Mouse (Mus musculus) forebrain, embryonic 11.5 days (tissue): Measurements from ENCODE around the gene Spint5. TPM values are rescaled to one million over a fixed set of nuclear protein-coding genes. Genes with fewer than 3 reads are reported as not detected.
"Not testable (repeated sequence)": the region's sequence is repeated elsewhere in the genome, so short reads cannot be mapped to it uniquely, and the experiment has no call there.

ENCODE experiments used
- ATAC-seq: fragments of 200-750 bp; cut with Nextera tagmentation; replicated peaks from 2 replicates; pipeline ENCODE4 v1.8.0; 2017; ENCODE audit warnings: moderate TSS enrichment; ENCODE audit not compliant: low FRiP score
- DNase-seq: peaks from one replicate; pipeline ENCODE4 v3.0.0-alpha.2; 2017; ENCODE audit warnings: low spot score
- H3K27ac ChIP-seq: fragments of 300-500 bp; sonication (generic); 2 replicates; pipeline ENCODE4 v1.5.1; 2014; ENCODE audit warnings: low read depth, low read length
- H3K27me3 ChIP-seq: fragments of 300-500 bp; sonication (generic); 2 replicates; pipeline ENCODE4 v1.6.1; 2014; ENCODE audit warnings: mild to moderate bottlenecking, low read length, mixed read lengths; ENCODE audit not compliant: control insufficient read depth, insufficient read depth
- H3K36me3 ChIP-seq: fragments of 300-500 bp; sonication (generic); 2 replicates; pipeline ENCODE4 v1.6.1; 2014; ENCODE audit warnings: mild to moderate bottlenecking, low read length, moderate library complexity, mixed read lengths; ENCODE audit not compliant: control insufficient read depth, insufficient read depth
- H3K4me1 ChIP-seq: fragments of 300-500 bp; sonication (generic); replicated peaks from 2 replicates; pipeline ENCODE4 v1.6.1; 2014; ENCODE audit warnings: low read length, mixed read lengths; ENCODE audit not compliant: control insufficient read depth, insufficient read depth
- H3K4me2 ChIP-seq: fragments of 300-500 bp; sonication (generic); 2 replicates; pipeline ENCODE4 v1.6.1; 2014; ENCODE audit warnings: low read depth, mild to moderate bottlenecking, low read length, moderate library complexity, mixed read lengths; ENCODE audit not compliant: severe bottlenecking
- H3K4me3 ChIP-seq: fragments of 300-500 bp; sonication (generic); 2 replicates; pipeline ENCODE4 v1.5.1; 2014; ENCODE audit warnings: low read depth, low read length
- H3K9ac ChIP-seq: fragments of 300-500 bp; sonication (generic); 2 replicates; pipeline ENCODE4 v1.6.1; 2014; ENCODE audit warnings: low read length
- H3K9me3 ChIP-seq: fragments of 300-500 bp; sonication (generic); 2 replicates; pipeline ENCODE4 v1.6.1; 2016; ENCODE audit warnings: low read length, mixed read lengths; ENCODE audit not compliant: control insufficient read depth
- WGBS: fragments of 180-500 bp; shearing (Covaris S2); extraction: QIAGEN DNeasy Blood & Tissue Kit; methylation state at CpG from one replicate; pipeline ENCODE4 v1.1.7; 2014; 5-methylcytosine and 5-hydroxymethylcytosine counted together
- polyA plus RNA-seq: library from polyadenylated mRNA; unstranded; fragments of >200 nt; fragmentation: Nextera tagmentation; extraction: Ambion mirVana; gene quantifications from 2 replicates; pipeline ENCODE4 v1.2.1, GENCODE M21; 2014

The Spint5 gene
- polyA plus RNA-seq, 1 experiment from 2014 or later, result not detected

DNA sequence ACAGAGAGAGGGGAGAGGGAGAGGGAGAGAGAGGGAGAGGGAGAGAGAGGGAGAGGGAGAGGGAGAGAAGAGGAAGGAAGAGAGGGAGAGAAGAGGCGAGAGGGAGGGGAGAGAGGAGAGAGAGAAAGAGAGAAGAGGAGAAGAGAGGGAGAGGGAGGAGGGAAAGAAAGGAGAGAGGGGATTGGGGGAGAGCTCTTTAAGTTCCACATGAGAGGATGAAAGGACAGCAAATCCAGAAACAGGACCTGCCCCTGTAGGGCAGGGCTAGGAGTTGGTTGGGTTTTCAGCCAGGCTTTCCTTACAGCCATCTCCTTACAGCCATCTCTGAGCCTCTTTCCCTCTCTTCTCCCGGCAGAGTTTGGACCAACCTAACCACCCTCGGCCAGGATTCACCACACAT is 30.3 kb upstream of the Spint5 start, which contains the start of gene Wfdc13:
TSS of gene Wfdc13 (plus strand) at position 301 of the 400 bp plus-strand sequence.
- WGBS, result 70% methylated on average over 3 of the region's 3 CpGs
- no peak for ATAC-seq
- Histone ChIP-seq H3K4me2 (no peak within 1 kb of the TSS), H3K27me3 (no peaks in the 10 kb centered on the region), H3K27ac (no peak within 1 kb of the TSS), H3K9me3 (no peaks in the 10 kb centered on the region), H3K36me3 (no peaks in the 10 kb centered on the region), H3K9ac (no peak within 1 kb of the TSS), H3K4me1 (no peaks in the 10 kb centered on the region), H3K4me3 (no peak within 1 kb of the TSS)
- DNase-seq, result no peak

DNA sequence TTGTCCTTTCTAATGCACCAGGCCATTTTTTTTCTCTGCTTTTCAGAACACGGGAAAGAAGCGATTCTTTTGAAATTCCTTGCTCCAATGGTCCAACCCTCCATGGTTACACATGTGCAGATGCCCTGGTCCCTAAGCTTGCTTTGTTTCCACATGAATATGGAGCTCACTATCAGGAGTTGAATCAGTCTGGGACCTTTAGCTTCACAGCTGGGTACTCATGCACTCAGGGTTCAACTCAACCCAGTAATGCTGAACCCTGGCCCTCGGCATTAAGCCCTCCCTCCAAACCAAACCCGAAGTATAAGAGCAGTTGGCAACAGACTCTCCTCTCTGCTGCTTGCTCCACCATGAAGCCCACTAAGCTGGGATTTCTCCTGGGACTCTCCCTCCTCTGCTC is 16.9 kb upstream of the Spint5 start, which contains the start of gene Spint4:
TSS of gene Spint4 (plus strand) at position 301 of the 400 bp plus-strand sequence.
- Histone ChIP-seq H3K4me2 (no peak within 1 kb of the TSS), H3K27ac (no peak within 1 kb of the TSS), H3K9me3 (no peaks in the 10 kb centered on the region), H3K4me1 (no peaks in the 10 kb centered on the region), H3K27me3 (no peaks in the 10 kb centered on the region), H3K36me3 (no peaks in the 10 kb centered on the region), H3K9ac (no peak within 1 kb of the TSS), H3K4me3 (no peak within 1 kb of the TSS)
- DNase-seq (no peak), ATAC-seq (no peak)
- whole genome bisulfite sequencing, result 79% methylated on average over 4 of the region's 4 CpGs

DNA sequence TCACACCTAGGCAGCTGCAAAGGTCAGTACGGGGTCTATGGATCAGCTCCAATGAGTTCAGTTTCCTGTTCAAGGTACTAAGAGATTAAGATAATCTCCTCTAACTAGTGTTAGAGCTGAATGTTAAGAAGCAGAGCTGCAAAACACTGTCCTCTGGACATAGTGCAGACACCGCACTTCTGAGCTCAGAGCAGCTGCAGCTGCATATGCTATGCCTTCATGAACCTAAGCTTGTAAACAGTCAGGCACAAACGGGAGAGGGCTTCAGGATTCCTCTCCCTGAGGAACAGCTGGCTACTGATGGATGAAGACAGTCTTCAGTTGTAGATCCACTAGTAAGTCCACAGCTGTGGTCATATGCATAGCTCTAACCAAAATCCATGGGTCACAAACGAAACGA is 14.1 kb upstream of the Spint5 start:
- ATAC-seq (no peak), DNase-seq (no peak)
- Histone ChIP-seq H3K9ac (no peak overlapping the region), H3K27me3 (no peaks in the 10 kb centered on the region), H3K36me3 (no peaks in the 10 kb centered on the region), H3K27ac (no peak overlapping the region), H3K4me3 (no peak overlapping the region), H3K4me2 (no peak overlapping the region), H3K4me1 (no peaks in the 10 kb centered on the region), H3K9me3 (no peaks in the 10 kb centered on the region)
- 86% methylated on average over 5 of the region's 5 CpGs for WGBS

DNA sequence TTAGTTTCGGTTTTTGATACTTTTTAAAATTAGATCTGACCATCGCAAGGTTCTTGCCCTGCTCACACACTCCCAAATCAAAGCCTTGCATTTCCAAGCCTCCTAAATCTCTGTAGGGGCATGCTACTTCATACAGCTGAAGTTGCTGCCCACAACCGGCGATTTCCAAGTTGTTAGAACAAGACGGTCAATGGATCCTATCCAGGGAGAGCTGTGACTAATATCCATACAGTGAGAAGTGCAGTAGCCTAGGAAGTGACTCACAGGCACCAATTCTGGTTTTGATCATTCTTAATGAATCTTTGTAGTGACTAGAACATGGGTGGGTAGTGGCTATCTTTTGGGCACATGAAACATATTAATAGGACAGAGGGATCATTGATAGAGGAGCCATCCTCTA is 13.3 kb upstream of the Spint5 start:
- ATAC-seq (no peak), DNase-seq (no peak)
- Histone ChIP-seq H3K27ac (no peak overlapping the region), H3K9me3 (no peaks in the 10 kb centered on the region), H3K36me3 (no peaks in the 10 kb centered on the region), H3K9ac (no peak overlapping the region), H3K4me1 (no peaks in the 10 kb centered on the region), H3K27me3 (no peaks in the 10 kb centered on the region), H3K4me3 (no peak overlapping the region), H3K4me2 (no peak overlapping the region)
- 90% methylated on average over 5 of the region's 5 CpGs for WGBS

DNA sequence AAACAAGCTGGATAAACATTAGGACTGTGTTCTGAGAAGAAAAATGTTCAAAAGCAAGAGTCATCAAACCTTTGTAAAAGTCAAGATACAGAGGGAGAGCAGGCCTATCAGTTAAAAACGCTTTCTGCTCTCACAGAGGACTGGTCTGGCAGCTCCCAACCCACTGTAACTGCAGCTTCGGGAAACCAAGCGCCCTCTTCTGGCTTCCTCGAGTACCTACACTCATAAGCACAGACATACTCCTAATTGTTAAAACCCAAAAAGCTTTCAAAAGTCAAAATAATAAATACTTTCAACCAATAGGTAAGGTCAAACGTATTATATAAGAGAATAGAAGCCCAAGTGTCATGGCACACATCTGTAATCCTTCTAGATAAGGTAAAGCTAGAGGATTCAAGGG is 10.9 kb upstream of the Spint5 start:
- no peak overlapping the region for H3K9ac ChIP-seq
- H3K4me1 ChIP-seq, result no peaks in the 10 kb centered on the region
- DNase-seq (no peak), ATAC-seq (no peak)
- no peak overlapping the region for H3K4me2 ChIP-seq
- no peaks in the 10 kb centered on the region for H3K9me3 ChIP-seq
- H3K36me3 ChIP-seq, result no peaks in the 10 kb centered on the region
- H3K27me3 ChIP-seq, result no peaks in the 10 kb centered on the region
- H3K4me3 ChIP-seq, result no peak overlapping the region
- WGBS, result 79% methylated on average over 5 of the region's 5 CpGs
- no peak overlapping the region for H3K27ac ChIP-seq

DNA sequence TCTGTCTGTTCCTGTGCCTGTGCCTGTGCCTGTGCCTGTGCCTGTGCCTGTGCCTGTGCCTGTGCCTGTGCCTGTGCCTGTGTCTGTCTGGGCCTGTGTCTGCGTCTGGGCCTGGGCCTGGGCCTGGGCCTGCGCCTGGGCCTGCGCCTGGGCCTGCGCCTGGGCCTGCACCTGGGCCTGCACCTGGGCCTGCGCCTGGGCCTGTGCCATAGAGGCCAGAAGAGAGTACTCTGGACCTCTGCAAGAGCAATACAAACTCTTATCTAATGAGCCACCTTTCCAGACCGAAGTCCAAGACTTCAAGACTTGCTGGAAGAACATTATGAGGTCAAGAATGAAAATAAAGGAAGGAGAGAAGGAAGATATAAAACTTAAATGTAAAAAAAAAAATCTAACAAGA is 9.8 kb upstream of the Spint5 start:
- H3K27ac ChIP-seq, result no peak overlapping the region
- no peaks in the 10 kb centered on the region for H3K36me3 ChIP-seq
- no peaks in the 10 kb centered on the region for H3K27me3 ChIP-seq
- H3K9ac ChIP-seq, result no peak overlapping the region
- no peak overlapping the region for H3K4me2 ChIP-seq
- no peak for DNase-seq
- H3K4me1 ChIP-seq, result no peaks in the 10 kb centered on the region
- ATAC-seq, result no peak
- H3K9me3 ChIP-seq, result no peaks in the 10 kb centered on the region
- H3K4me3 ChIP-seq, result no peak overlapping the region
- WGBS, result 97% methylated on average over 6 of the region's 6 CpGs

DNA sequence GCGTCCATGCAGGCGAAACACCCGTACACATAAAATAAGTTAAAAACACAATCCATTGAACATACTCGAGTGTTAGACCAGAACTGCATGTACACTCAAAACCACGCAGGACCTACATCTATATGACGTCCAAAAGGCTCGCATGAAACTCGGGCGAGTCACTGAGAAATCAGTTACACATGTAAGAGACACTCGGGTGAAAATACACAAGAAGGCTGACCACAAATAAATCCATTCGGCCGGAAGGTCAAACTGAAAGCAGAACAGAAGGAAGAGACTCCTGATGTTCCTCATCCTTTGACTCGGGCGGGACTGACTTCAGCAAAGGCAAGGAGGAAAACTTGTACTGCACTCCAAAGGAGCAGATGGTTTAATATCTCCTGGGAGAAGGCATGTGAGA is 9.1 kb upstream of the Spint5 start:
- H3K36me3 ChIP-seq, result no peaks in the 10 kb centered on the region
- ATAC-seq (no peak), DNase-seq (no peak)
- no peaks in the 10 kb centered on the region for H3K27me3 ChIP-seq
- H3K4me1 ChIP-seq, result no peaks in the 10 kb centered on the region
- no peak overlapping the region for H3K4me3 ChIP-seq
- no peak overlapping the region for H3K27ac ChIP-seq
- H3K4me2 ChIP-seq, result no peak overlapping the region
- WGBS, result 90% methylated on average over 14 of the region's 14 CpGs
- no peak overlapping the region for H3K9ac ChIP-seq
- no peaks in the 10 kb centered on the region for H3K9me3 ChIP-seq

DNA sequence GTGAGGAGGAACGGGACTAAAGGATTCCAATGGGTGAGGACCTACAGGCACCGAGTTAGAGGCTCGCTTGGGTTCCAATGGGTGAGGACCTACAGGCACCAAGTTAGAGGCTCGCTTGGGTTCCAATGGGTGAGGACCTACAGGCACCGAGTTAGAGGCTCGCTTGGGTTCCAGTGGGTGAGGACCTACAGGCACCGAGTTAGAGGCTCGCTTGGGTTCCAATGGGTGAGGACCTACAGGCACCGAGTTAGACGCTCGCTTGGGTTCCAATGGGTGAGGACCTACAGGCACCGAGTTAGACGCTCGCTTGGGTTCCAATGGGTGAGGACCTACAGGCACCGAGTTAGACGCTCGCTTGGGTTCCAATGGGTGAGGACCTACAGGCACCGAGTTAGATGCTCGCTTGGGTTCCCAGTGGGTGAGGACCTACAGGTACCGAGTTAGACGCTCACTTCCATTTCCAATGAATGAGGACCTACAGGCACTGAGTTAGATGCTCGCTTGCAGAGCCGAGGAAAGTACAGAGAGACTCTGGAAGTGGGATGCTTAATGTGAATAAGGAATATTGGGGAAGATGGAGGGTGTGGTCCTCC is 1.2 kb downstream of the Spint5 start:
- not testable (repeated sequence) for DNase-seq, H3K4me1 ChIP-seq, H3K4me2 ChIP-seq, H3K4me3 ChIP-seq, H3K27me3 ChIP-seq, H3K9ac ChIP-seq, H3K9me3 ChIP-seq, H3K27ac ChIP-seq, ATAC-seq, H3K36me3 ChIP-seq
- WGBS, result 88% methylated on average over 20 of the region's 23 CpGs

DNA sequence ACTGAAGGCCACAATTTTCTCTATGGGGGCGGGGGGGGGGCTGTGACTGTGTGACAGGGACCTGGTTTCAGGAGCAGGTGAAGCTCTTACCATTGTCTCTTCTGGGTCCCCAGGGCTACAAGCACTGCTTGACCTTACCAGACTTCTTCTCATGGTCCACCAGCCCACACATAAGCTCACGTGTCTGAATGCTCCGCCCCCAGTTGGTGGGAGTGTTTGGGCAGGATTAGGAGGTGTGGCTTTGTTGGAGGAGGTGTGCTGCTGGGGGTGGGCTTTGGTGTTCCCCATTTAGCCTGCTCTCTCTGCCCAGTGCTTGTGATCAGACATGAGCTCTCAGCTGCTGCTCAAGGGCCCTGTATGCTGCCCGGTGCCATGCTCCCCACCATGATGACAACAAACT is 8.2 kb downstream of the Spint5 start:
- Histone ChIP-seq H3K9me3 (no peaks in the 10 kb centered on the region), H3K36me3 (no peaks in the 10 kb centered on the region), H3K27ac (no peak overlapping the region), H3K4me1 (no peaks in the 10 kb centered on the region), H3K4me3 (no peak overlapping the region), H3K9ac (no peak overlapping the region), H3K27me3 (no peaks in the 10 kb centered on the region), H3K4me2 (no peak overlapping the region)
- no peak for DNase-seq
- 56% methylated on average over 4 of the region's 4 CpGs for whole genome bisulfite sequencing
- no peak for ATAC-seq
